Mouse (Mus musculus) lung, adult 2 months (tissue): ENCODE measurements around the gene Foxj1.

Experiments
- CTCF ChIP-seq: fragments of 200-500 bp; IDR thresholded peaks from 2 replicates; pipeline ENCODE4 v1.5.1; 2011; ENCODE audit warnings: mild to moderate bottlenecking, low read length, control low read depth; ENCODE audit not compliant: insufficient read depth
- POLR2A ChIP-seq: fragments of 200-500 bp; IDR thresholded peaks from 2 replicates; pipeline ENCODE4 v1.6.1; 2011; ENCODE audit warnings: low read depth, mild to moderate bottlenecking, control low read depth, low read length, borderline replicate concordance; ENCODE audit errors: extremely low read depth

- TF ChIP-seq CTCF (no peak), POLR2A (no peak)
These were observed 23.9 kb upstream of the Foxj1 start for GRCm38 (mm10) chr11:116358926-116359637.
